Mouse (Mus musculus) lung, adult 2 months (tissue): ENCODE data around the gene Oit3.

Experiments used
- CTCF ChIP-seq: fragments of 200-500 bp; IDR thresholded peaks from 2 replicates; pipeline ENCODE4 v1.5.1; 2011; ENCODE audit warnings: mild to moderate bottlenecking, low read length, control low read depth; ENCODE audit not compliant: insufficient read depth
- POLR2A ChIP-seq: fragments of 200-500 bp; IDR thresholded peaks from 2 replicates; pipeline ENCODE4 v1.6.1; 2011; ENCODE audit warnings: low read depth, mild to moderate bottlenecking, control low read depth, low read length, borderline replicate concordance; ENCODE audit errors: extremely low read depth

- TF ChIP-seq CTCF: no peak
- no peak for TF ChIP-seq POLR2A
Measured at GRCm38 (mm10) chr10:59379927-59380326, 61.7 kb downstream of the Oit3 start.
